Mouse (Mus musculus) liver, postnatal 0 days (tissue): ENCODE measurements at regions not wholly inside any gene's neighbourhood (a gene's known extent, or its start where the extent isn't known, plus 50 kb on each side); places are given as distances from the start of the nearest gene placed in this dataset.

Experiments
- ATAC-seq: fragments of 200-750 bp; cut with Nextera tagmentation; 2 replicates; pipeline ENCODE4 v1.8.0; 2017; ENCODE audit warnings: mild to moderate bottlenecking, moderate library complexity
- DNase-seq: peaks from one replicate; pipeline ENCODE4 v3.0.0-alpha.2; 2016
- H3K27ac ChIP-seq: fragments of 300-500 bp; sonication (generic); 2 replicates; pipeline ENCODE4 v1.5.1; 2014; ENCODE audit warnings: antibody characterized with exemption, moderate library complexity, mild to moderate bottlenecking, low read depth
- H3K27me3 ChIP-seq: fragments of 300-500 bp; sonication (generic); 2 replicates; pipeline ENCODE4 v1.6.1; 2014; ENCODE audit warnings: low read length, control low read depth, mixed read lengths; ENCODE audit not compliant: insufficient read depth
- H3K36me3 ChIP-seq: fragments of 300-500 bp; sonication (generic); replicated peaks from 2 replicates; pipeline ENCODE4 v1.6.1; 2014; ENCODE audit warnings: mild to moderate bottlenecking, control low read depth, low read length, moderate library complexity, mixed read lengths; ENCODE audit not compliant: insufficient read depth
- H3K4me1 ChIP-seq: fragments of 300-500 bp; sonication (generic); 2 replicates; pipeline ENCODE4 v1.6.1; 2014; ENCODE audit warnings: antibody characterized with exemption, mild to moderate bottlenecking, control low read depth; ENCODE audit not compliant: insufficient read depth
- H3K4me2 ChIP-seq: fragments of 300-500 bp; sonication (generic); 2 replicates; pipeline ENCODE4 v1.6.1; 2014; ENCODE audit warnings: low read depth, mild to moderate bottlenecking, low read length, moderate library complexity, mixed read lengths
- H3K4me3 ChIP-seq: fragments of 300-500 bp; sonication (generic); 2 replicates; pipeline ENCODE4 v1.5.1; 2014; ENCODE audit warnings: low read depth, low read length
- H3K9ac ChIP-seq: fragments of 300-500 bp; sonication (generic); replicated peaks from 2 replicates; pipeline ENCODE4 v1.6.1; 2014; ENCODE audit warnings: mild to moderate bottlenecking, moderate library complexity
- H3K9me3 ChIP-seq: fragments of 300-500 bp; sonication (generic); 2 replicates; pipeline ENCODE4 v1.6.1; 2016; ENCODE audit warnings: mild to moderate bottlenecking, control low read depth, low read length, mixed read lengths
- CTCF ChIP-seq: sonication (generic); IDR thresholded peaks from 2 replicates; pipeline ENCODE4 v1.5.1; 2016; ENCODE audit warnings: antibody characterized with exemption, low read depth
- EP300 ChIP-seq: IDR thresholded peaks from 2 replicates; pipeline ENCODE4 v1.6.1; 2016; ENCODE audit warnings: antibody characterized with exemption, low read depth, mild to moderate bottlenecking
- WGBS: fragments of 180-500 bp; shearing (Covaris S2); extraction: QIAGEN DNeasy Blood & Tissue Kit; methylation state at CpG from one replicate; pipeline ENCODE4 v1.1.7; 2014; ENCODE audit not compliant: insufficient replicate concordance; 5-methylcytosine and 5-hydroxymethylcytosine counted together

DNA sequence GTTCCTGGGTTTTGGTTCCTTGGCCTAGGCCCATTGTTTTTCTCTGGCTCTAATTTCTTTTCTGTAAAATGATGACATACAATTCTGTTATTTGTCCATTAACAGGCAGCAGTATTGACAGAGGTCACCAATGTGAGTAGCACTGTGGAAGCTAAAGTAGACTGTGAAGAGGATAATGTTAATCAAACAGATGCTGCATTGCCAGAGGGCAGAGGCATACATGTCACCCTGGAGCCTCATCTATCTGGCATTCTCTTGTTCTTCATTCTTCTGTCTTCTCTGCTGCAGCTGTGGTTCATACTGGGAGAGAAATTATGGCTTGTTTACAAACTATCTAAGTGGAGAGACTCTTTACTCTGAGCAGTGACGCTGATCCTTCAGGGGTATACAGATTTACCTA lies 2259.2 kb upstream of the Lrrc6 start:
- Histone ChIP-seq H3K4me3 (no peak overlapping the region), H3K4me1 (no peaks in the 10 kb centered on the region), H3K36me3 (no peaks in the 10 kb centered on the region), H3K4me2 (no peak overlapping the region), H3K9me3 (no peaks in the 10 kb centered on the region), H3K9ac (no peak overlapping the region), H3K27ac (no peak overlapping the region), H3K27me3 (no peaks in the 10 kb centered on the region)
- WGBS = 56% methylated on average over 1 of the region's 1 CpGs
- no peak for TF ChIP-seq CTCF
- no peak for TF ChIP-seq EP300
- DNase-seq (no peak), ATAC-seq (no peak)

DNA sequence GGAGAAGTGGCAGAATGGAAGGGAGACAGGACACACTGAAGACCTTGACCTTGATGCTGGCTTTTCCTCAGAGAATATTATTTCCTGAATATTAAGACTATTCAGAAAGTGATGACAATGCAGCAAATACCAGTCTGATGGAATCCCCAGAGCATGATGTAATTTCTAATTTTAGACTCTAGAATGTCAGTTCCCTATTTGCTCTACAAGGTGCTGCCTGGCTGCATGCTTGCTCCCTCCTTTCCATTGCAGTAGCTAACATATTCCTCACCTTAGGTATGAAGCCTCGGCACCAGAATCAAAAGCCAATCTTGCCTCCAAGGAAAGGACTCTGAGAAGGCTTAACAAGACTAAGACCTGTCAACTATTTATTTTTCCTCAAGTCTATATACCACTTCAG lies 2254.5 kb upstream of the Lrrc6 start:
- Histone ChIP-seq H3K4me1 (no peaks in the 10 kb centered on the region), H3K36me3 (no peaks in the 10 kb centered on the region), H3K4me3 (no peak overlapping the region), H3K4me2 (no peak overlapping the region), H3K9me3 (no peaks in the 10 kb centered on the region), H3K9ac (no peak overlapping the region), H3K27me3 (no peaks in the 10 kb centered on the region), H3K27ac (no peak overlapping the region)
- WGBS = 68% methylated on average over 1 of the region's 1 CpGs
- no peak for TF ChIP-seq EP300
- no peak for TF ChIP-seq CTCF
- ATAC-seq = no peak
- DNase-seq = no peak

DNA sequence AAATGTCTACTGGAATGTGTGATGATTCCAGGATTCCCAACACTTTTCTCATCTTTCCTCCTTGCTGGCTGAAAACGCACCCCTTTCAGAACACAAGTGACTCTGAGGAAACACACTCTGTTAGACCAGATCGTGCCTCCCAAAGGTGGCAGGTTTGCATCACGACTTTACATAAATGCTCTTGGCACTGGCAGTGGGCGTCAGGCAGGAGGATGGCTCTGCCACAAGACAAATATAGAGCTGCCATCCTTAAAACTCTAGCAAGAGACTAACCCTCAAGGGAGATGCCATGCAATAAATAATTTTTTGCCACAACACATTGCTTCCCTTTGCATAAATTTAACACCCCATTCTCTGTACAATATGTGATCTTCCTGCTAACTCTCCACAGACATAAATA lies 2254.1 kb upstream of the Lrrc6 start:
- no peaks in the 10 kb centered on the region for H3K27me3 ChIP-seq
- no peaks in the 10 kb centered on the region for H3K9me3 ChIP-seq
- H3K4me3 ChIP-seq = no peak overlapping the region
- no peak overlapping the region for H3K4me2 ChIP-seq
- H3K27ac ChIP-seq = no peak overlapping the region
- WGBS = 74% methylated on average over 4 of the region's 4 CpGs
- H3K36me3 ChIP-seq = no peaks in the 10 kb centered on the region
- TF ChIP-seq EP300 (no peak), CTCF (no peak)
- ATAC-seq (no peak), DNase-seq (no peak)
- no peaks in the 10 kb centered on the region for H3K4me1 ChIP-seq
- no peak overlapping the region for H3K9ac ChIP-seq

DNA sequence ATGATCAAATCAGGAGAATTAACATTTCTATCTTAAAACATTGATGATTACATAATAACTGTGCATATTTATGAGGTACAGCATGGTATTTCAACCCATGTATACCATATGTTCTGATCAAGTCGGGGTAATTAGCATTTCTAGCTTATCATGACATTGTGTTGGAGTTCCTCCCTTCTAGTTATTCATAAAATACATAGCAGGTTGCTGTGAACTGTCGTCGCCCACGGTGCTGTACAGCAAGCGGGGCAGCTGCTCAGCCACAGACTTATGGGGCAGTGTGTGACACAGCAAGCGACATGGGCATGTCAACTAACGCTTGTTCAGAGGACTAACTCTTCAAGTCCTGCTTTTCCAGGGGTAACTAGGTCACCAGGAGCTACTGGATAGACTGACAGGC lies 2238.6 kb upstream of the Lrrc6 start:
- DNase-seq = no peak
- H3K27ac ChIP-seq = no peak overlapping the region
- no peaks in the 10 kb centered on the region for H3K9me3 ChIP-seq
- no peak for ATAC-seq
- no peak overlapping the region for H3K9ac ChIP-seq
- no peaks in the 10 kb centered on the region for H3K4me1 ChIP-seq
- no peaks in the 10 kb centered on the region for H3K27me3 ChIP-seq
- TF ChIP-seq EP300 (no peak), CTCF (no peak)
- no peak overlapping the region for H3K4me3 ChIP-seq
- H3K36me3 ChIP-seq = no peaks in the 10 kb centered on the region
- WGBS = 80% methylated on average over 7 of the region's 7 CpGs
- H3K4me2 ChIP-seq = no peak overlapping the region

DNA sequence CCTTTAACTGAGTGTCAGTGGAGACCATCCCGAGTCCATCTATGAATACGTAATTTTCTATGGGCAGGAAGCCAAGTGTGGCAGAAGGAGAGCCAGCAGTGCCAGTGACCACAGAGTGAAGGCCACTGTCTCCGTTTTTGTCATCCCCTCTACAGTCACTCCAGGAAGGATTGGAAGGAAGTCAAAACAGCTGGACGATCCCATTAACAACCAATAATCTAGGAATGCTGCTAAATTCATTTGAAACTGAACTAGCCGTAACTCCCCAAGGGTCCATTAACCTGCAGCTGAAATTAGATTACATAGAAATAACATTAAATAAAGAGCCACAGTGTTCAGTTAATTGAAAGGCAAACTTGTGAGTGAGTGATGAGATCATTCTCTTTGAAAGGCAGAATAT lies 2220.5 kb upstream of the Lrrc6 start:
- WGBS = 66% methylated on average over 5 of the region's 5 CpGs
- no peaks in the 10 kb centered on the region for H3K36me3 ChIP-seq
- no peak overlapping the region for H3K4me3 ChIP-seq
- no peak overlapping the region for H3K9ac ChIP-seq
- H3K9me3 ChIP-seq = no peaks in the 10 kb centered on the region
- no peak overlapping the region for H3K4me2 ChIP-seq
- H3K27me3 ChIP-seq = no peaks in the 10 kb centered on the region
- no peak overlapping the region for H3K27ac ChIP-seq
- ATAC-seq (no peak), DNase-seq (no peak)
- TF ChIP-seq CTCF (no peak), EP300 (no peak)
- no peaks in the 10 kb centered on the region for H3K4me1 ChIP-seq

DNA sequence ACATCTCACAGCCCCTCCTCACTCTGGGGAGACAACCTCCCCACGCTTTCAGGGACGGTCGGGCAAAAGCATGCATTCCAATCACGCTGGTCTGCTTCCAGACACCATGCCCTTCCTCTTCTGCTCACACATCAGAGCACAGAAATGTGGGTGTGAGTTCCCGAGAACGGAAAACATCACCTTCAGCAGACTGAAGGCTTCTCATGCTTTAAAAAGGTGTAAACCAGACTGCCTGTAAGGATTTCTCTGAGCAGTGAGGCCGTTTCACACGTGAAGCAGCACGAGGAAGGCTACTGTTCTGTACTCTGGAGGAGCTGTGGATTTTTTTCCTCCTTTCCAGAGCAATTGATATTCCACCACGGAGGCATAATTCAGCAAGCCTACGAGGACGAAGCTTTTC lies 2218.8 kb upstream of the Lrrc6 start:
- no peaks in the 10 kb centered on the region for H3K9me3 ChIP-seq
- H3K27me3 ChIP-seq = no peaks in the 10 kb centered on the region
- H3K36me3 ChIP-seq = no peaks in the 10 kb centered on the region
- DNase-seq = no peak
- WGBS = 75% methylated on average over 12 of the region's 12 CpGs
- H3K4me3 ChIP-seq = no peak overlapping the region
- no peak for TF ChIP-seq EP300
- no peak for TF ChIP-seq CTCF
- H3K9ac ChIP-seq = no peak overlapping the region
- H3K27ac ChIP-seq = no peak overlapping the region
- no peak for ATAC-seq
- H3K4me2 ChIP-seq = no peak overlapping the region
- no peaks in the 10 kb centered on the region for H3K4me1 ChIP-seq

DNA sequence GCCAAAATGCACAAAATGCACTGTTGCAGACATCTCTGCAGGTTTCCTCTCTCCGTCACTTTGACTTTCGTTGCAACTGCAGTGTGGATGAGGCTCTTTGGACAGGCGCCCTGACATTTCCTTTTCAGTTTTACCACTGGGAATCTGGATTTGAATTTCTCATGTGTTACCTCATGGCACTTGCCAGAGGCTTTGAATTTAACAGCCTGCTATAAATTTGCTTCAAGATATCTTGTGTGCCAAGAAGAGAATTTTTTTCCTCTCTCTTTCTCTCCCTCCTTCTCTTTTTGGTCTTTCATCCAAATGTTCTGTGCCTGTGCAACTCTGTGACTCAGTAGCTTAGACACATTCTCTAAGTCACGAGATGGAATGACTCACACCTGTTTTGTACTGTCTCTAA lies 2213.6 kb upstream of the Lrrc6 start:
- TF ChIP-seq EP300 (no peak), CTCF (no peak)
- Histone ChIP-seq H3K9me3 (no peaks in the 10 kb centered on the region), H3K27ac (no peak overlapping the region), H3K4me1 (no peaks in the 10 kb centered on the region), H3K27me3 (no peaks in the 10 kb centered on the region), H3K4me2 (no peak overlapping the region), H3K36me3 (no peaks in the 10 kb centered on the region), H3K9ac (no peak overlapping the region), H3K4me3 (no peak overlapping the region)
- no peak for DNase-seq
- 69% methylated on average over 4 of the region's 4 CpGs for WGBS
- ATAC-seq = no peak
